Mouse (Mus musculus): Measurements from ENCODE around the gene Ptprcap.
"Not testable (repeated sequence)": the region's sequence is repeated elsewhere in the genome, so short reads cannot be mapped to it uniquely, and the experiment has no call there.

- not testable (repeated sequence) for TF ChIP-seq GATA1, TAL1 (IDR thresholded peaks at IDR 0.05; ENCODE audit: low read length)
Measured at GRCm38 (mm10) chr19:4135963-4136345, 17.4 kb upstream of the Ptprcap start.

All from erythroblast, embryonic 14.5 days (primary cell).